Mouse (Mus musculus) bone marrow, adult 2 months (tissue): ENCODE measurements around the gene Mst1. TPM values are rescaled to one million over a fixed set of nuclear protein-coding genes. Genes with fewer than 3 reads are reported as not detected.

Experiments
- H3K27ac ChIP-seq: fragments of 200-500 bp; 2 replicates; pipeline ENCODE4 v1.5.1; 2012; ENCODE audit warnings: low read depth, mild to moderate bottlenecking, control low read depth, inconsistent platforms, low read length; ENCODE audit not compliant: control insufficient read depth, poor library complexity, insufficient read depth
- H3K4me1 ChIP-seq: fragments of 200-500 bp; 2 replicates; pipeline ENCODE4 v1.6.1; 2011; ENCODE audit warnings: low read length; ENCODE audit not compliant: control insufficient read depth, insufficient read depth
- H3K4me3 ChIP-seq: fragments of 200-500 bp; replicated peaks from 2 replicates; pipeline ENCODE3; 2011; ENCODE audit warnings: mild to moderate bottlenecking, low read depth, low read length, control low read depth; ENCODE audit not compliant: control insufficient read depth
- CTCF ChIP-seq: fragments of 200-500 bp; IDR thresholded peaks from 2 replicates; pipeline ENCODE4 v1.5.1; 2011; ENCODE audit warnings: low read length, control low read depth; ENCODE audit not compliant: control insufficient read depth, insufficient read depth
- POLR2A ChIP-seq: fragments of 200-500 bp; IDR thresholded peaks from 2 replicates; pipeline ENCODE4 v1.6.1; 2011; ENCODE audit warnings: low read depth, mild to moderate bottlenecking, control low read depth, low read length, borderline replicate concordance; ENCODE audit not compliant: control insufficient read depth
- WGBS: fragments of 180-500 bp; shearing (Covaris S2); methylation state at CpG from one replicate; pipeline ENCODE4 v1.1.7; 2018; 5-methylcytosine and 5-hydroxymethylcytosine counted together
- polyA plus RNA-seq: library from polyadenylated mRNA; stranded (reverse); fragments of >200 nt; gene quantifications from 2 replicates; pipeline ENCODE4 v1.2.4, GENCODE M21; 2011; ENCODE audit warnings: low replicate concordance; ENCODE audit not compliant: missing spikeins, insufficient read depth, insufficient read length

Gene Mst1
- polyA plus RNA-seq, 1 experiment = 10.1 TPM

DNA sequence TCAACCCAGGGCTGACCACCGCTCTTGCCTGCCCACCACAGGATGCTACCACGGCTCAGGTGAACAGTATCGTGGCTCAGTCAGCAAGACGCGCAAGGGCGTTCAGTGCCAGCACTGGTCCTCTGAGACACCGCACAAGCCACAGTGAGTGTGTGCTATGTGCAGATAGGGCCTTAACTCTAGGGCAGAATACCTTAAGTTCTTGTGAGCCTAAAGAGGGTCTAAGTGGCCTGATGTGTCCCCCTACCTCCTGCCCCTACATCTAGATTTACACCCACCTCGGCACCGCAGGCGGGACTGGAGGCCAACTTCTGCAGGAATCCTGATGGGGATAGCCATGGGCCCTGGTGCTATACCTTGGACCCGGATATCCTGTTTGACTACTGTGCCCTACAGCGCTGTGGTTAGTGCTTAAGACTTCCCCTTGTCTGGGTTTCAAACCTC lies 2.8 kb downstream of the Mst1 start, which contains the start of gene Rnf123:
Rnf123 (minus strand) TSS at position 359 of the 444 bp plus-strand sequence.
- 5% methylated on average over 12 of the region's 12 CpGs for WGBS
- peaks cover 12% of the 10 kb centered on the region; the same call in 1 of the 2 replicates for H3K4me1 ChIP-seq
- peak within 1 kb of the TSS; percentile 24 for H3K4me3 ChIP-seq
- TF ChIP-seq CTCF (no peak), POLR2A (peak; percentile 62; the same call in 1 of the 2 replicates)
- peak within 1 kb of the TSS; percentile 81 for H3K27ac ChIP-seq

- Histone ChIP-seq H3K4me1 (peaks cover 12% of the 10 kb centered on the region; the same call in 1 of the 2 replicates), H3K27ac (peak overlapping the region; percentile 81), H3K4me3 (no peak overlapping the region)
- 52% methylated on average over 6 of the region's 6 CpGs for WGBS
- TF ChIP-seq POLR2A (no peak), CTCF (no peak)
Measured at GRCm38 (mm10) chr9:108083561-108083960, 3.3 kb downstream of the Mst1 start.

DNA sequence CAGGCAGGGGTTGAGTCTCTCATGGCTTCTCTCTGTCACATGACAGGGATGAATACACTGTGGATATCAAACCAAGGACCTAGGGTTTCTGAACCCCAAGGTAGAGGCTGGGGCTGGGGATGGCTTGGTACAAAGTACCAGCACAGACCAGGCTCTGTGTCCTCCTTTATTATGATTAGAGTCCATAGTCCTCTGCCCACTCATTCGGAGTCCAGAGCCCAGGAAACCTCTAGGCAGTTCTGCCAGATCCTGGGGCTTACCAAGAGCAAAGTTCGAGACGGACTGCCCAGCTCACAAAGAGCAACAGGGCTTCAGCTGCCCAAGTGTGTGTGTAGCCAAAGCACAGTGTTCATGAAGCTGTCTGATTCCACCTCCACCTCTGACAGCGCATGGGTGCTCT lies 5.0 kb downstream of the Mst1 start:
- Histone ChIP-seq H3K4me1 (peaks cover 12% of the 10 kb centered on the region; the same call in 1 of the 2 replicates), H3K27ac (peak overlapping the region; percentile 59; the same call in 1 of the 2 replicates), H3K4me3 (no peak overlapping the region)
- WGBS = 94% methylated on average over 4 of the region's 4 CpGs
- TF ChIP-seq CTCF (no peak), POLR2A (no peak)

GRCm38 (mm10) chr9:108090611-108091120 lies 10.4 kb downstream of the Mst1 start:
- TF ChIP-seq CTCF (no peak), POLR2A (no peak)
- WGBS = 94% methylated on average over 7 of the region's 7 CpGs
- Histone ChIP-seq H3K27ac (no peak overlapping the region), H3K4me3 (no peak overlapping the region), H3K4me1 (no peaks in the 10 kb centered on the region; the same call in 1 of the 2 replicates)

DNA sequence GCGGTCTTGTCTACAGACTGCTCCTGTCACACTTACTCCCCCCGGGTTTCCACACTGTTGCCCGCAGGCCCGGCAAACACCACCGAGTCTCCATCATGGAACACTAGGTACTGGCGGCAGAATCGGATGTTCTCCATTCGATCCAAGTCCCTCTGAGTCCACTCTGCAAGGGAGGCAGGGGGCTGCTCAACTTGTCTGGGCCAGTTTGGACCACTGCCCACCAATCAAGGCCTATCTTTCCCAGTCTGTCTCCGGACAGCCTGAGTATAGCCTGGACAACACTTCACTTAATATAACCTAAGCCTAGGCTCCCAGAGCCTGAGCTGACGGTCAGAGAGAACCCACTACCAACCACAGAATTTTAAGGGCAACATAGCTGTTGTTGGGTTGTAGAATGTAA lies 13.3 kb downstream of the Mst1 start:
- H3K27ac ChIP-seq = peak overlapping the region; percentile 88
- H3K4me3 ChIP-seq = peak overlapping the region; percentile 97
- no peaks in the 10 kb centered on the region; the same call in 1 of the 2 replicates for H3K4me1 ChIP-seq
- 67% methylated on average over 10 of the region's 10 CpGs for WGBS
- TF ChIP-seq POLR2A (no peak), CTCF (no peak)

DNA sequence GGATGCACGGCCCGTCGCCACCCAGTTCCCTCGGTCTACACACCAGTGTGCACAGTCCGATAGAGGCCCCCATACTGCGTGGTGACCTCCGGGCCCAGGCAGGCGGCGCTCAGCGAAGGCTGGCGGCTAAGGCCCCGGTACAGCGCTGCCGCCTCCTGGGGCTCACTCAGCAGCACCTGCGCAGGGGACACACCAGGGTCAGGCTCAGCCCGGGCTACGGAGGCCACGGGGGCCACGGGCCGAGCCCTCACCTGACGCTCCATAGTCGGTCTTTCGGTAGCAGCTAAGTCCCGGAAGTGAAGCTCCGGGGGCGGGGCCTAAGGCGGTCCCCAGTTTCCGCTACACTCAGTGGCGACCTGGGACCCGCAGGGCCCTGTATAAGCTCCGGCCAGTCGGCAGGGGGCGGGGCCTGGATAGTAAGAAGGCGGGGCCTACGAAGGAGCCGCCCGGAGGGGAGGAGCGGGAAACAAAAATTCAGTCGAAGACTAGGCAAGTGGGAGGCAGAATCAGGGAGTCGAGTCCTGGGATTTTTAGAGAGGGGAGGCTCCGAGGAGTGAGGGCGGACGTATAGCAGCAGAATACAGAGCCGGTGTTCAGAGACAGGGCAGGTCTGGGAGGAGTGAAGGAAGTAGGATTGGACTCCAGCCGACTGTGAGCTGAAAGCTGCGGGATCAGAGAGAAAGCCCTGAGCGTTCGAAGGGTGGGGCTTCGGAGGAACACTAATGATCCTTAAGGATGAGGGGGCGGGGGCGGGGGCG lies 14.1 kb downstream of the Mst1 start, which contains the start of gene Apeh:
Apeh (minus strand) TSS at position 423 of the 758 bp plus-strand sequence.
- Histone ChIP-seq H3K4me1 (no peaks in the 10 kb centered on the region; the same call in 1 of the 2 replicates), H3K27ac (peak within 1 kb of the TSS; percentile 88), H3K4me3 (peak within 1 kb of the TSS; percentile 97)
- under 1% methylated on average over 52 of the region's 52 CpGs for WGBS
- TF ChIP-seq POLR2A (peak; percentile 68), CTCF (no peak)

DNA sequence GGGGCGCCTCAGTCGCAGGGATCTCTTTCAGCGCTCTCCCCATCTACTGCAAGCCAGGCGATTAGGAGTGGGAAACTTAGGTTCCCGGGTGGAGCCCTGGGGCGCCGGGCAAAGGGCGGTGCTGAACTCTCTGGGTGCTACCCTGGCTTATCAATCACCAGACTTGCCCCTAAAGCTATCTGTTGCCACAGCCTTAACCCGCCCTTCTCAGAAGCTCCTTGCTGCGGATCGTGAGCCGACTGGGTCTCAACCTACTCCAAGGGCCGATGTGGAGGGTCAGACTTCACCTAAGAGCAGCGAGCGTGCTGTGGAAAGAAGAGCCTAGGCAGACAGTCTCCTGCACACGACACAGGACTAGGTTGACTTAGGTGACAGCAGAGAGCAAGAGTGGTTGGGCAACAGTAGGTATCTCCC lies 14.8 kb downstream of the Mst1 start:
- 1% methylated on average over 16 of the region's 16 CpGs for WGBS
- TF ChIP-seq CTCF (no peak), POLR2A (peak; percentile 66; the same call in 1 of the 2 replicates)
- H3K4me1 ChIP-seq = no peaks in the 10 kb centered on the region; the same call in 1 of the 2 replicates

DNA sequence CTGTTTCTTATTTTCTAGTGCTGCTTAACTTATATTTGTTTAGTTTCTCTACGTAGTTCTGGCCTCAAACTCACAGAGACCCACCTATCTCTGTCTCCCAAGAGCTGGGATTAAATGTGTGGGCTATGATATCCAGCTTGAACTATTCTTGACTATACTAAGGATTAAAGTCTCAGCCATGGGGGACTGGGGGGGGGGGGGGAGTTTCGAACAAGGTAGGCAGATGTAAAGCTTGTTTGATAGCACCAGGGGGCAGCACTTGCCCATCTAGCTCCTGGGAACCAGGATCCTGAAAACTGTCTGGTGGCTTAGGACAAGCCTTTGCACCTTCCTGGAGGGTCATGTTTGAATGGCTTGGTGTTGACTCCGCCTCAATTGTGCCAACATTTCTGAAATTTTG lies 15.3 kb downstream of the Mst1 start:
- H3K4me1 ChIP-seq = no peaks in the 10 kb centered on the region; the same call in 1 of the 2 replicates
- 3% methylated on average over 3 of the region's 3 CpGs for whole genome bisulfite sequencing
- H3K27ac ChIP-seq = peak overlapping the region; percentile 88; the same call in 1 of the 2 replicates
- H3K4me3 ChIP-seq = peak overlapping the region; percentile 59
- TF ChIP-seq CTCF = peak; percentile 86
- 0 out of 2 replicates have a peak, but pooled peaks have one; percentile 19 for TF ChIP-seq POLR2A

More for the DNA sequence above, 14.8 kb downstream of the Mst1 start:
- peak overlapping the region; percentile 88 for H3K27ac ChIP-seq
- H3K4me3 ChIP-seq = peak overlapping the region; percentile 97
